ENCODE assay signal across 15 mouse cellular contexts in genomic region chr10:113240766-113241372, GRCm38 (mm10).
DNase-seq lines count a peak whose midpoint lies in the region; ATAC-seq lines count a peak whose summit lies in the region.
"Had no signal": no experiment of that assay in that cellular context is flagged by ENCODE, and none has a peak within 500 bp of the region (broad histone marks: within the 10 kb centered on the region; RNA-seq: fewer than 3 reads in every experiment).

No protein-coding gene starts in this region.

- H3K9ac ChIP-seq in midbrain, embryonic 14.5 days (replicated peaks; ENCODE audit: low read length), result no peak overlapping the region
- H3K9ac ChIP-seq in midbrain, embryonic 15.5 days, result no peak overlapping the region
- H3K9ac ChIP-seq: forebrain, embryonic 13.5 days; heart, embryonic 12.5 days; liver, embryonic 12.5 days had no signal

- H3K27me3 ChIP-seq in midbrain, embryonic 14.5 days (ENCODE audit: control insufficient read depth, insufficient read depth, low read length), result no peaks in the 10 kb centered on the region
- no peaks in the 10 kb centered on the region for H3K27me3 ChIP-seq in midbrain, embryonic 15.5 days (replicated peaks)
- H3K27me3 ChIP-seq: forebrain, embryonic 13.5 days; heart, embryonic 12.5 days; liver, embryonic 12.5 days had no signal

- DNase-seq in midbrain, embryonic 14.5 days, result peak; percentile 3
- peak; percentile 23 to 43 for DNase-seq in frontal cortex, postnatal 36 days (ENCODE audit: low spot score in 2 of 2)
- DNase-seq in left cerebral cortex, adult 18-20 months (ENCODE audit: low spot score in 2 of 2), result peak; percentile 17 to 35
- peak; percentile 8 to 16 for DNase-seq in right cerebral cortex, postnatal 36 days (ENCODE audit: low spot score in 2 of 2)
- DNase-seq in cerebellum, postnatal 36 days, result no peak
- no peak for DNase-seq in heart, adult 8-10 months (ENCODE audit: low spot score)
- DNase-seq: adrenal gland, adult 8-10 months; cerebellum, postnatal 25 days; gastrocnemius, postnatal 10 days; heart, postnatal 4 days had no signal

- no peaks in the 10 kb centered on the region for H3K9me3 ChIP-seq in midbrain, embryonic 14.5 days (ENCODE audit: control insufficient read depth, low read length)
- no peaks in the 10 kb centered on the region for H3K9me3 ChIP-seq in midbrain, embryonic 15.5 days
- H3K9me3 ChIP-seq: forebrain, embryonic 13.5 days; liver, embryonic 12.5 days had no signal

- no peak overlapping the region for H3K4me3 ChIP-seq in midbrain, embryonic 14.5 days (replicated peaks; ENCODE audit: low read depth, low read length)
- no peak overlapping the region for H3K4me3 ChIP-seq in midbrain, embryonic 15.5 days
- H3K4me3 ChIP-seq: forebrain, embryonic 13.5 days; heart, embryonic 12.5 days; liver, embryonic 12.5 days had no signal

- no peak overlapping the region for H3K4me2 ChIP-seq in midbrain, embryonic 14.5 days (ENCODE audit: low read length)
- H3K4me2 ChIP-seq in midbrain, embryonic 15.5 days, result no peak overlapping the region
- H3K4me2 ChIP-seq: forebrain, embryonic 13.5 days; heart, embryonic 12.5 days; liver, embryonic 12.5 days had no signal

- H3K4me1 ChIP-seq in midbrain, embryonic 14.5 days (ENCODE audit: control insufficient read depth, insufficient read depth, low read length), result no peaks in the 10 kb centered on the region
- no peaks in the 10 kb centered on the region for H3K4me1 ChIP-seq in midbrain, embryonic 15.5 days
- H3K4me1 ChIP-seq: forebrain, embryonic 13.5 days; heart, embryonic 12.5 days; liver, embryonic 12.5 days had no signal

- no peaks in the 10 kb centered on the region for H3K36me3 ChIP-seq in midbrain, embryonic 14.5 days (ENCODE audit: control insufficient read depth, insufficient read depth, low read length)
- H3K36me3 ChIP-seq in midbrain, embryonic 15.5 days (replicated peaks), result no peaks in the 10 kb centered on the region
- H3K36me3 ChIP-seq: heart, embryonic 12.5 days; liver, embryonic 12.5 days had no signal

- no peak for ATAC-seq in midbrain, embryonic 14.5 days (ENCODE audit: low FRiP score, low TSS enrichment)
- no peak for ATAC-seq in midbrain, embryonic 15.5 days (replicated peaks)
- ATAC-seq in erythroblast, adult 5-6 weeks (replicated peaks; ENCODE audit: low FRiP score, poor library complexity, severe bottlenecking), result no peak
- ATAC-seq: forebrain, embryonic 13.5 days; liver, embryonic 12.5 days had no signal

- no peak overlapping the region for H3K27ac ChIP-seq in midbrain, embryonic 14.5 days (replicated peaks; ENCODE audit: low read depth, low read length)
- no peak overlapping the region for H3K27ac ChIP-seq in midbrain, embryonic 15.5 days
- H3K27ac ChIP-seq: forebrain, embryonic 13.5 days; liver, embryonic 12.5 days had no signal

- 82% methylated on average over 13 of the region's 13 CpGs for WGBS in midbrain, embryonic 14.5 days
- 76% methylated on average over 13 of the region's 13 CpGs for WGBS in midbrain, embryonic 15.5 days

Comparison
In these comparisons a context has a peak if more than half of its experiments do, and no peak if none do; other contexts are left out.
1. DNase-seq: peak in midbrain, embryonic 14.5 days (single experiment), frontal cortex, postnatal 36 days (2 of 2), left cerebral cortex, adult 18-20 months (2 of 2) and right cerebral cortex, postnatal 36 days (2 of 2); none in cerebellum, postnatal 36 days (0 of 2) and heart, adult 8-10 months (single experiment).